Mouse (Mus musculus): ENCODE data around the gene Stk32c. TPM values are rescaled to one million over a fixed set of nuclear protein-coding genes. Genes with fewer than 3 reads are reported as not detected.

Stk32c gene
- polyA plus RNA-seq, 1 experiment: 5.1 TPM

DNA sequence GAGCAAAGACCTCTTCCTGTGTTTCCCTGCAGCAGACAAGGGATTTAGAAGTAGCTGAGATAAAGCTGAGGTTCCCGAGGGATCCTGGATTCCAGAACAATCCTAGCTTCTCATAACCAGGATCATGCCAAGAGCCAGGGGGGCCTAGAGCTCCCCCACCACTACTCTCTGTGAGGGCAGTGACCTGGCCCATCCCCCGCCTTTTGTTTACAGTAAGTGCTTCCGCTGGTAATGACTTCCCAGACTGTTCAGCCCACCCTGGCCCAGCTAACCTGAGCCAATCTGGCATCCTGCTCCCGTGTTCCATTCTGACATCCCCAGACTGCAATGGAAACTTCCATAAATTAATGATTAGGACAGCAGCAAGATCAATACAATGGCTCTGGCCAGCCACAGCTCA, 65.7 kb downstream of the Stk32c start:
- Histone ChIP-seq H3K4me3 (ENCODE audit: control insufficient read depth, low read depth, low read length) (no peak overlapping the region), H3K27me3 (ENCODE audit: control insufficient read depth, insufficient read depth, low read length) (no peaks in the 10 kb centered on the region), H3K27ac (ENCODE audit: control insufficient read depth, insufficient read depth, low read depth, low read length) (no peak overlapping the region), H3K4me1 (ENCODE audit: control insufficient read depth, insufficient read depth, low read length) (no peaks in the 10 kb centered on the region), H3K36me3 (ENCODE audit: control insufficient read depth, insufficient read depth, low read length) (no peaks in the 10 kb centered on the region)
- no peak for TF ChIP-seq POLR2A (IDR thresholded peaks at IDR 0.05; ENCODE audit: control insufficient read depth, low read depth, low read length)
- no peak for TF ChIP-seq CTCF (IDR thresholded peaks at IDR 0.05; ENCODE audit: control insufficient read depth, insufficient read depth, insufficient replicate concordance, low read depth, low read length)

- H3K4me1 ChIP-seq (ENCODE audit: control insufficient read depth, insufficient read depth, low read length): no peaks in the 10 kb centered on the region
- no peak overlapping the region for H3K27ac ChIP-seq (ENCODE audit: control insufficient read depth, insufficient read depth, low read depth, low read length)
- no peak overlapping the region for H3K4me3 ChIP-seq (ENCODE audit: control insufficient read depth, low read depth, low read length)
- no peaks in the 10 kb centered on the region for H3K27me3 ChIP-seq (ENCODE audit: control insufficient read depth, insufficient read depth, low read length)
- H3K36me3 ChIP-seq (ENCODE audit: control insufficient read depth, insufficient read depth, low read length): no peaks in the 10 kb centered on the region
- TF ChIP-seq CTCF (IDR thresholded peaks at IDR 0.05; ENCODE audit: control insufficient read depth, insufficient read depth, insufficient replicate concordance, low read depth, low read length) (no peak), POLR2A (IDR thresholded peaks at IDR 0.05; ENCODE audit: control insufficient read depth, low read depth, low read length) (no peak)
These were observed 67.2 kb downstream of the Stk32c start for GRCm38 (mm10) chr7:139145891-139146290.

GRCm38 (mm10) chr7:139143785-139144184, 69.3 kb downstream of the Stk32c start:
- Histone ChIP-seq H3K27ac (ENCODE audit: control insufficient read depth, insufficient read depth, low read depth, low read length) (no peak overlapping the region), H3K4me1 (ENCODE audit: control insufficient read depth, insufficient read depth, low read length) (no peaks in the 10 kb centered on the region), H3K4me3 (ENCODE audit: control insufficient read depth, low read depth, low read length) (no peak overlapping the region), H3K36me3 (ENCODE audit: control insufficient read depth, insufficient read depth, low read length) (no peaks in the 10 kb centered on the region), H3K27me3 (ENCODE audit: control insufficient read depth, insufficient read depth, low read length) (no peaks in the 10 kb centered on the region)
- TF ChIP-seq POLR2A (IDR thresholded peaks at IDR 0.05; ENCODE audit: control insufficient read depth, low read depth, low read length) (no peak), CTCF (IDR thresholded peaks at IDR 0.05; ENCODE audit: control insufficient read depth, insufficient read depth, insufficient replicate concordance, low read depth, low read length) (no peak)

GRCm38 (mm10) chr7:139139921-139140461, 73.1 kb downstream of the Stk32c start:
- no peaks in the 10 kb centered on the region for H3K4me1 ChIP-seq (ENCODE audit: control insufficient read depth, insufficient read depth, low read length)
- H3K4me3 ChIP-seq (ENCODE audit: control insufficient read depth, low read depth, low read length): no peak overlapping the region
- no peaks in the 10 kb centered on the region for H3K27me3 ChIP-seq (ENCODE audit: control insufficient read depth, insufficient read depth, low read length)
- H3K36me3 ChIP-seq (ENCODE audit: control insufficient read depth, insufficient read depth, low read length): no peaks in the 10 kb centered on the region
- TF ChIP-seq POLR2A (IDR thresholded peaks at IDR 0.05; ENCODE audit: control insufficient read depth, low read depth, low read length) (no peak), CTCF (IDR thresholded peaks at IDR 0.05; ENCODE audit: control insufficient read depth, insufficient read depth, insufficient replicate concordance, low read depth, low read length) (no peak)
- no peak overlapping the region for H3K27ac ChIP-seq (ENCODE audit: control insufficient read depth, insufficient read depth, low read depth, low read length)

GRCm38 (mm10) chr7:139136906-139137491, 76.1 kb downstream of the Stk32c start:
- Histone ChIP-seq H3K36me3 (ENCODE audit: control insufficient read depth, insufficient read depth, low read length) (no peaks in the 10 kb centered on the region), H3K27ac (ENCODE audit: control insufficient read depth, insufficient read depth, low read depth, low read length) (no peak overlapping the region), H3K27me3 (ENCODE audit: control insufficient read depth, insufficient read depth, low read length) (no peaks in the 10 kb centered on the region), H3K4me1 (ENCODE audit: control insufficient read depth, insufficient read depth, low read length) (no peaks in the 10 kb centered on the region), H3K4me3 (ENCODE audit: control insufficient read depth, low read depth, low read length) (no peak overlapping the region)
- TF ChIP-seq CTCF (IDR thresholded peaks at IDR 0.05; ENCODE audit: control insufficient read depth, insufficient read depth, insufficient replicate concordance, low read depth, low read length): no peak

GRCm38 (mm10) chr7:139135236-139135635, 77.9 kb downstream of the Stk32c start:
- H3K27me3 ChIP-seq (ENCODE audit: control insufficient read depth, insufficient read depth, low read length): no peaks in the 10 kb centered on the region
- no peak overlapping the region for H3K4me3 ChIP-seq (ENCODE audit: control insufficient read depth, low read depth, low read length)
- no peaks in the 10 kb centered on the region for H3K4me1 ChIP-seq (ENCODE audit: control insufficient read depth, insufficient read depth, low read length)
- H3K36me3 ChIP-seq (ENCODE audit: control insufficient read depth, insufficient read depth, low read length): no peaks in the 10 kb centered on the region
- H3K27ac ChIP-seq (ENCODE audit: control insufficient read depth, insufficient read depth, low read depth, low read length): no peak overlapping the region
- TF ChIP-seq CTCF (IDR thresholded peaks at IDR 0.05; ENCODE audit: control insufficient read depth, insufficient read depth, insufficient replicate concordance, low read depth, low read length) (no peak), POLR2A (IDR thresholded peaks at IDR 0.05; ENCODE audit: control insufficient read depth, low read depth, low read length) (no peak)

DNA sequence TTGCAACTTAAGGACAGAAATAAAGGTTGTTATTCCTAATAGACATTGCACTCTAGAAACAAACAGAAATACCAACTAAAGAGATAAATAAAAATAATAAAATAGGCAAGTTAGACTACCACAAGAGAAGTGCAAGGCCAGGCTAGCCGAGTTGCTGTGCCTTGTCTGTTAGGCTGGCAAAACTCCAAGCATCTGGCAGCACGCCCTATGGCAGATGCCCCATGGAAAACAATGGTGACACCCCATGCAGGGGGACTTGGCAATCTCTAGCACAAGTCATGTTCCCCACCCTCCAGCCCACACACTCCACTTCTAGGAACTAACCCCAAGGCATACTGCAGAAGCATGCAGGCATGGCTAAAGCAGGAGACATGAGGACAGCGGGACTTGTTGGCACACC, 79.7 kb downstream of the Stk32c start:
- TF ChIP-seq CTCF (IDR thresholded peaks at IDR 0.05; ENCODE audit: control insufficient read depth, insufficient read depth, insufficient replicate concordance, low read depth, low read length): no peak
- no peak for TF ChIP-seq POLR2A (IDR thresholded peaks at IDR 0.05; ENCODE audit: control insufficient read depth, low read depth, low read length)
- no peaks in the 10 kb centered on the region for H3K36me3 ChIP-seq (ENCODE audit: control insufficient read depth, insufficient read depth, low read length)
- H3K27ac ChIP-seq (ENCODE audit: control insufficient read depth, insufficient read depth, low read depth, low read length): no peak overlapping the region
- H3K27me3 ChIP-seq (ENCODE audit: control insufficient read depth, insufficient read depth, low read length): no peaks in the 10 kb centered on the region
- no peak overlapping the region for H3K4me3 ChIP-seq (ENCODE audit: control insufficient read depth, low read depth, low read length)
- H3K4me1 ChIP-seq (ENCODE audit: control insufficient read depth, insufficient read depth, low read length): no peaks in the 10 kb centered on the region
